In the genomic region with DNA sequence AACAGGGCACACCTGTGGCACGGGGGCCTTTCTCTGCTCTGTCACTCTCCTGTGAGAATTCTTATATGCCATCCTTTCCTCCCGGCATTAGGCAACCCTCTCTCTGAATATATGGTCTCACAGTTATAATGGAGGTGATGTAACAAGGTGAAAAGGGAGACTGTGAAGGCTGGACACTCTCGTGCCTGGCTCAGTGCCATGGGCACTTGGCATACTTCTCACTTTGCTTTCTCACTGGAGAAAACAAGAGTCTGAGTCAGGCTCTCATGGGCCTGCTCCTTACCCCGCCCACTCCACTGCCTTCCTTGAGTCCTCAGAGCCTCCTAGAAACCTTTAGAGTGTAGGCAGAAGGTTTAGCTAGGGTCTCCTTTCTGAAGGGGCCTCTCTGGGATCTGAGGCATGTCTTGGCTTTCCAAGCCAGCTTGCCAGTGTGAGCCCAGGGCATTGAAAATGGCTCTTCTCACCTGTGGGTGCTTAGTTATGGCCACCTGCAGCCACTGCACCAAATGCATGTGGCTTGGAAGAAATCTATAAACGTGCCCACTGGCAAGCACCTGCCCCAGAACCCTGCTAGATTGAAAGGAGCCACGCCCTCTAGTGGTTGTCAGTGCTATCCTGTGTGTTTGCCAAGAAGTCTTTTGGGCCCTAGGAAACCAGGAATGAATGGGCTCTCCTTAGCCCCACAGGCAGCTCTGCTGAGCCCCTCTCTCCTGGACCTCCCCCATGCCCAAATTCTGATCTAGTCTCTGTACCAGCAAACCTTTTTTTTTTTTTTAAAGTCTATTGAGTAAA, we compare ENCODE assay signal across 9 mouse cellular contexts. TPM values are rescaled to one million over a fixed set of nuclear protein-coding genes. Genes with fewer than 3 reads are reported as not detected.
DNase-seq lines count a peak whose midpoint lies in the region; ATAC-seq lines count a peak whose summit lies in the region.
"Had no signal": no experiment of that assay in that cellular context is flagged by ENCODE, and none has a peak within 500 bp of the region (broad histone marks: within the 10 kb centered on the region; RNA-seq: fewer than 3 reads in every experiment).

No protein-coding gene starts in this region.

- H3K27ac ChIP-seq in midbrain, embryonic 14.5 days (replicated peaks; ENCODE audit: low read depth, low read length), result no peak overlapping the region
- no peak overlapping the region for H3K27ac ChIP-seq in midbrain, embryonic 15.5 days
- H3K27ac ChIP-seq: limb, embryonic 13.5 days had no signal

- H3K4me3 ChIP-seq in midbrain, embryonic 14.5 days (replicated peaks; ENCODE audit: low read depth, low read length), result no peak overlapping the region
- no peak overlapping the region for H3K4me3 ChIP-seq in midbrain, embryonic 15.5 days
- H3K4me3 ChIP-seq: limb, embryonic 13.5 days had no signal

- no peaks in the 10 kb centered on the region for H3K27me3 ChIP-seq in midbrain, embryonic 14.5 days (ENCODE audit: control insufficient read depth, insufficient read depth, low read length)
- peaks cover 10% of the 10 kb centered on the region; the same call in 1 of the 2 replicates for H3K27me3 ChIP-seq in midbrain, embryonic 15.5 days (replicated peaks)

- H3K36me3 ChIP-seq in midbrain, embryonic 14.5 days (ENCODE audit: control insufficient read depth, insufficient read depth, low read length), result no peaks in the 10 kb centered on the region
- no peaks in the 10 kb centered on the region for H3K36me3 ChIP-seq in midbrain, embryonic 15.5 days (replicated peaks)
- H3K36me3 ChIP-seq: limb, embryonic 13.5 days had no signal

- DNase-seq in embryo, embryonic 10 days (ENCODE audit: low spot score), result peak; percentile 72
- DNase-seq in embryo, embryonic 9.5 days (ENCODE audit: extremely low spot score), result no peak
- DNase-seq in midbrain, embryonic 14.5 days, result peak; percentile 69
- peak; percentile 58 to 73 for DNase-seq in cerebellum, postnatal 25 days
- DNase-seq in lung, postnatal 14 days, result peak; percentile 78
- DNase-seq in right cerebral cortex, postnatal 36 days (ENCODE audit: low spot score in 2 of 2), result no peak

- WGBS in midbrain, embryonic 14.5 days, result 49% methylated on average over 6 of the region's 6 CpGs
- 53% methylated on average over 6 of the region's 6 CpGs for WGBS in midbrain, embryonic 15.5 days

- no peaks in the 10 kb centered on the region for H3K9me3 ChIP-seq in midbrain, embryonic 14.5 days (ENCODE audit: control insufficient read depth, low read length)
- no peaks in the 10 kb centered on the region for H3K9me3 ChIP-seq in midbrain, embryonic 15.5 days
- H3K9me3 ChIP-seq: limb, embryonic 13.5 days had no signal

- H3K9ac ChIP-seq in midbrain, embryonic 14.5 days (replicated peaks; ENCODE audit: low read length), result no peak overlapping the region
- no peak overlapping the region for H3K9ac ChIP-seq in midbrain, embryonic 15.5 days
- H3K9ac ChIP-seq: limb, embryonic 13.5 days had no signal

- H3K4me2 ChIP-seq in midbrain, embryonic 14.5 days (ENCODE audit: low read length), result no peak overlapping the region
- H3K4me2 ChIP-seq in midbrain, embryonic 15.5 days, result no peak overlapping the region
- H3K4me2 ChIP-seq: limb, embryonic 13.5 days had no signal

- peaks cover 44% of the 10 kb centered on the region for H3K4me1 ChIP-seq in midbrain, embryonic 14.5 days (ENCODE audit: control insufficient read depth, insufficient read depth, low read length)
- H3K4me1 ChIP-seq in midbrain, embryonic 15.5 days, result peaks cover 54% of the 10 kb centered on the region

- no peak for ATAC-seq in midbrain, embryonic 14.5 days (ENCODE audit: low FRiP score, low TSS enrichment)
- ATAC-seq in midbrain, embryonic 15.5 days (replicated peaks), result no peak
- no peak for ATAC-seq in monocyte, adult 5-6 weeks (replicated peaks; ENCODE audit: insufficient number of reproducible peaks, low FRiP score, low TSS enrichment, poor library complexity, severe bottlenecking)

RNA-seq across cellular contexts. Expression of gene Flrt1, which starts 2.8 kb away (rescaled TPM):
- polyA plus RNA-seq in midbrain, embryonic 14.5 days (2014; fragmentation: Nextera tagmentation; extraction: Ambion mirVana), result 7.0 and 10.2 TPM in 2 replicates
- 12.2 and 12.5 TPM in 2 replicates for polyA plus RNA-seq in midbrain, embryonic 15.5 days (2015; fragmentation: Nextera tagmentation; extraction: Ambion mirVana)
- 0.10 TPM in 1 of 3 replicates, not detected in the others for total RNA-seq in monocyte, adult 5-6 weeks (2017)

RNA-seq across cellular contexts. Expression of gene Macrod1, which starts 51.7 kb away (rescaled TPM):
- polyA plus RNA-seq in midbrain, embryonic 14.5 days (2014; fragmentation: Nextera tagmentation; extraction: Ambion mirVana), result 3.4 and 3.9 TPM in 2 replicates
- polyA plus RNA-seq in midbrain, embryonic 15.5 days (2015; fragmentation: Nextera tagmentation; extraction: Ambion mirVana), result 5.6 and 6.0 TPM in 2 replicates
- total RNA-seq in monocyte, adult 5-6 weeks (2017), result 0.32 to 1.8 TPM in 2 of 3 replicates, not detected in the other

Comparison
In these comparisons a context has a peak if more than half of its experiments do, and no peak if none do; other contexts are left out.
1. DNase-seq: peak in embryo, embryonic 10 days (single experiment), midbrain, embryonic 14.5 days (single experiment), cerebellum, postnatal 25 days (2 of 2) and lung, postnatal 14 days (single experiment); none in embryo, embryonic 9.5 days (single experiment) and right cerebral cortex, postnatal 36 days (0 of 2).